Mouse (Mus musculus) hindbrain, embryonic 16.5 days (tissue): Measurements from ENCODE around the gene Tff2. TPM values are rescaled to one million over a fixed set of nuclear protein-coding genes. Genes with fewer than 3 reads are reported as not detected.
A peak's percentile ranks its signal among the peaks of the same experiment; 100 is the strongest.

Experiments used
- ATAC-seq: fragments of 200-750 bp; cut with Nextera tagmentation; 2 replicates; pipeline ENCODE4 v1.8.0; 2017; ENCODE audit warnings: moderate TSS enrichment, moderate library complexity
- H3K27ac ChIP-seq: fragments of 300-500 bp; sonication (generic); 2 replicates; pipeline ENCODE4 v1.5.1; 2014; ENCODE audit warnings: low read depth, mild to moderate bottlenecking, control low read depth, low read length, moderate library complexity
- H3K27me3 ChIP-seq: fragments of 300-500 bp; sonication (generic); replicated peaks from 2 replicates; pipeline ENCODE4 v1.6.1; 2014; ENCODE audit warnings: low read length; ENCODE audit not compliant: control insufficient read depth, insufficient read depth
- H3K36me3 ChIP-seq: fragments of 300-500 bp; sonication (generic); 2 replicates; pipeline ENCODE4 v1.6.1; 2014; ENCODE audit warnings: mild to moderate bottlenecking, low read length, moderate library complexity, mixed read lengths; ENCODE audit not compliant: control insufficient read depth, insufficient read depth
- H3K4me1 ChIP-seq: fragments of 300-500 bp; sonication (generic); 2 replicates; pipeline ENCODE4 v1.6.1; 2014; ENCODE audit warnings: low read depth, low read length; ENCODE audit not compliant: control insufficient read depth, insufficient read depth
- H3K4me2 ChIP-seq: fragments of 300-500 bp; sonication (generic); 2 replicates; pipeline ENCODE4 v1.6.1; 2014; ENCODE audit warnings: mild to moderate bottlenecking, low read length, control low read depth, moderate library complexity
- H3K4me3 ChIP-seq: fragments of 300-500 bp; sonication (generic); 2 replicates; pipeline ENCODE4 v1.5.1; 2014; ENCODE audit warnings: mild to moderate bottlenecking, low read length, control low read depth, moderate library complexity
- H3K9ac ChIP-seq: fragments of 300-500 bp; sonication (generic); 2 replicates; pipeline ENCODE4 v1.6.1; 2014; ENCODE audit warnings: low read depth, mild to moderate bottlenecking, control low read depth, low read length, moderate library complexity
- H3K9me3 ChIP-seq: fragments of 300-500 bp; sonication (generic); 2 replicates; pipeline ENCODE4 v1.6.1; 2014; ENCODE audit warnings: mild to moderate bottlenecking, low read length, moderate library complexity; ENCODE audit not compliant: control insufficient read depth
- WGBS: fragments of 180-500 bp; shearing (Covaris S2); extraction: QIAGEN DNeasy Blood & Tissue Kit; methylation state at CpG from one replicate; pipeline ENCODE4 v1.1.7; 2014; 5-methylcytosine and 5-hydroxymethylcytosine counted together
- polyA plus RNA-seq: library from polyadenylated mRNA; unstranded; fragments of >200 nt; fragmentation: Nextera tagmentation; extraction: Ambion mirVana; gene quantifications from 2 replicates; pipeline ENCODE4 v1.2.1, GENCODE M21; 2015

Gene Tff2
- polyA plus RNA-seq, 1 experiment from 2014 or later = not detected

- no peak overlapping the region for H3K4me3 ChIP-seq
- no peak overlapping the region for H3K4me2 ChIP-seq
- no peaks in the 10 kb centered on the region for H3K4me1 ChIP-seq
- no peak overlapping the region for H3K9ac ChIP-seq
- 84% methylated on average over 9 of the region's 9 CpGs for WGBS
- no peaks in the 10 kb centered on the region for H3K36me3 ChIP-seq
- H3K27me3 ChIP-seq = no peaks in the 10 kb centered on the region
- H3K9me3 ChIP-seq = no peaks in the 10 kb centered on the region; the same call in 1 of the 2 replicates
- ATAC-seq = no peak
- no peak overlapping the region for H3K27ac ChIP-seq
Measured at GRCm38 (mm10) chr17:31145998-31146397, 1.9 kb upstream of the Tff2 start.

- Histone ChIP-seq H3K4me1 (no peaks in the 10 kb centered on the region), H3K27ac (no peak overlapping the region), H3K9ac (no peak overlapping the region), H3K27me3 (no peaks in the 10 kb centered on the region), H3K4me3 (no peak overlapping the region), H3K36me3 (no peaks in the 10 kb centered on the region), H3K9me3 (no peaks in the 10 kb centered on the region), H3K4me2 (no peak overlapping the region)
- no peak for ATAC-seq
- WGBS = 94% methylated on average over 7 of the region's 7 CpGs
Measured at GRCm38 (mm10) chr17:31142116-31142515, 2.0 kb downstream of the Tff2 start.

- H3K27me3 ChIP-seq = no peaks in the 10 kb centered on the region
- H3K4me2 ChIP-seq = no peak overlapping the region
- H3K9ac ChIP-seq = no peak overlapping the region
- no peaks in the 10 kb centered on the region for H3K4me1 ChIP-seq
- H3K27ac ChIP-seq = no peak overlapping the region
- H3K9me3 ChIP-seq = no peaks in the 10 kb centered on the region
- 0 out of 2 replicates have a peak, but pooled peaks have one; percentile 14 for ATAC-seq
- 23% methylated on average over 5 of the region's 5 CpGs for WGBS
- no peak overlapping the region for H3K4me3 ChIP-seq
- H3K36me3 ChIP-seq = no peaks in the 10 kb centered on the region
Measured at GRCm38 (mm10) chr17:31138398-31138797, 5.7 kb downstream of the Tff2 start.

- ATAC-seq = no peak
- no peaks in the 10 kb centered on the region for H3K4me1 ChIP-seq
- H3K36me3 ChIP-seq = no peaks in the 10 kb centered on the region
- no peaks in the 10 kb centered on the region for H3K9me3 ChIP-seq
- H3K27ac ChIP-seq = no peak overlapping the region
- no peak overlapping the region for H3K4me3 ChIP-seq
- H3K4me2 ChIP-seq = no peak overlapping the region
- no peak overlapping the region for H3K9ac ChIP-seq
- 93% methylated on average over 1 of the region's 1 CpGs for WGBS
- H3K27me3 ChIP-seq = no peaks in the 10 kb centered on the region
Measured at GRCm38 (mm10) chr17:31136821-31137220, 7.3 kb downstream of the Tff2 start.

GRCm38 (mm10) chr17:31136291-31136690 is 7.8 kb downstream of the Tff2 start:
- Histone ChIP-seq H3K4me2 (no peak overlapping the region), H3K36me3 (no peaks in the 10 kb centered on the region), H3K4me1 (no peaks in the 10 kb centered on the region), H3K27me3 (no peaks in the 10 kb centered on the region), H3K4me3 (no peak overlapping the region), H3K9me3 (no peaks in the 10 kb centered on the region), H3K9ac (no peak overlapping the region), H3K27ac (no peak overlapping the region)
- no peak for ATAC-seq
- WGBS = 73% methylated on average over 3 of the region's 3 CpGs

- 82% methylated on average over 6 of the region's 6 CpGs for WGBS
- no peaks in the 10 kb centered on the region for H3K9me3 ChIP-seq
- H3K27me3 ChIP-seq = no peaks in the 10 kb centered on the region
- ATAC-seq = no peak
- no peak overlapping the region for H3K27ac ChIP-seq
- H3K4me2 ChIP-seq = no peak overlapping the region
- no peak overlapping the region for H3K4me3 ChIP-seq
- no peaks in the 10 kb centered on the region for H3K36me3 ChIP-seq
- H3K4me1 ChIP-seq = no peaks in the 10 kb centered on the region
- H3K9ac ChIP-seq = no peak overlapping the region
Measured at GRCm38 (mm10) chr17:31134913-31135312, 9.2 kb downstream of the Tff2 start.

- H3K36me3 ChIP-seq = no peaks in the 10 kb centered on the region
- no peak for ATAC-seq
- no peak overlapping the region for H3K27ac ChIP-seq
- H3K27me3 ChIP-seq = no peaks in the 10 kb centered on the region
- no peaks in the 10 kb centered on the region for H3K9me3 ChIP-seq
- H3K9ac ChIP-seq = no peak overlapping the region
- no peaks in the 10 kb centered on the region for H3K4me1 ChIP-seq
- no peak overlapping the region for H3K4me3 ChIP-seq
- 82% methylated on average over 15 of the region's 15 CpGs for WGBS
- H3K4me2 ChIP-seq = no peak overlapping the region
Measured at GRCm38 (mm10) chr17:31133776-31134175, 10.3 kb downstream of the Tff2 start.

GRCm38 (mm10) chr17:31131269-31131821 is 12.7 kb downstream of the Tff2 start:
- no peaks in the 10 kb centered on the region for H3K27me3 ChIP-seq
- no peaks in the 10 kb centered on the region for H3K36me3 ChIP-seq
- H3K4me1 ChIP-seq = no peaks in the 10 kb centered on the region
- no peak overlapping the region for H3K9ac ChIP-seq
- ATAC-seq = no peak
- H3K27ac ChIP-seq = no peak overlapping the region
- no peak overlapping the region for H3K4me2 ChIP-seq
- WGBS = 83% methylated on average over 10 of the region's 10 CpGs
- no peak overlapping the region for H3K4me3 ChIP-seq
- no peaks in the 10 kb centered on the region for H3K9me3 ChIP-seq

GRCm38 (mm10) chr17:31129452-31129851 is 14.6 kb downstream of the Tff2 start, which contains the start of gene Tff3:
Tff3 (minus strand) TSS chr17:31129646.
- ATAC-seq = no peak
- Histone ChIP-seq H3K4me2 (no peak within 1 kb of the TSS), H3K27ac (no peak within 1 kb of the TSS), H3K36me3 (no peaks in the 10 kb centered on the region), H3K4me1 (no peaks in the 10 kb centered on the region), H3K9ac (no peak within 1 kb of the TSS), H3K27me3 (no peaks in the 10 kb centered on the region), H3K9me3 (no peaks in the 10 kb centered on the region), H3K4me3 (no peak within 1 kb of the TSS)
- WGBS = 15% methylated on average over 2 of the region's 2 CpGs
